Mouse (Mus musculus) G1E (cell line): ENCODE measurements around the gene Clk1. TPM values are rescaled to one million over a fixed set of nuclear protein-coding genes. Genes with fewer than 3 reads are reported as not detected.

Source experiments
- ATAC-seq: 2 replicates; pipeline ENCODE4 v1.8.0; 2016; ENCODE audit warnings: mild to moderate bottlenecking; ENCODE audit not compliant: insufficient number of reproducible peaks, poor library complexity, low FRiP score, severe bottlenecking; ENCODE audit errors: extremely low read depth
- DNase-seq: peaks from one replicate; pipeline ENCODE4 v3.0.0; 2012; ENCODE audit warnings: low spot score
- H3K27me3 ChIP-seq: 2 replicates; pipeline ENCODE4 v1.6.1; 2012; ENCODE audit warnings: mild to moderate bottlenecking, low read length, inconsistent platforms; ENCODE audit not compliant: insufficient read depth
- H3K36me3 ChIP-seq: replicated peaks from 2 replicates; pipeline ENCODE3; 2012; ENCODE audit warnings: mild to moderate bottlenecking, inconsistent platforms
- H3K4me1 ChIP-seq: 2 replicates; pipeline ENCODE4 v1.6.1; 2012; ENCODE audit warnings: low read depth, low read length, inconsistent platforms, mixed read lengths; ENCODE audit not compliant: insufficient read depth
- H3K4me3 ChIP-seq: 2 replicates; pipeline ENCODE4 v1.5.1; 2012; ENCODE audit warnings: low read depth, mild to moderate bottlenecking, inconsistent platforms, low read length, moderate library complexity, mixed read lengths
- H3K9me3 ChIP-seq: replicated peaks from 2 replicates; pipeline ENCODE4 v1.6.1; 2012; ENCODE audit warnings: inconsistent platforms
- CTCF ChIP-seq: IDR thresholded peaks from 2 replicates; pipeline ENCODE4 v1.5.1; 2012; ENCODE audit warnings: low read depth, low read length, inconsistent platforms, mixed read lengths
- GATA1 ChIP-seq: IDR thresholded peaks from 2 replicates; pipeline ENCODE4 v1.6.1; 2012; ENCODE audit warnings: borderline replicate concordance, low read length, inconsistent platforms, mixed read lengths
- GATA2 ChIP-seq: IDR thresholded peaks from 2 replicates; pipeline ENCODE4 v1.6.1; 2012; ENCODE audit warnings: low read depth, low read length, inconsistent platforms, borderline replicate concordance
- POLR2AphosphoS5 ChIP-seq: IDR thresholded peaks from 2 replicates; pipeline ENCODE4 v1.6.1; 2012; ENCODE audit warnings: low read depth, low read length, inconsistent platforms; ENCODE audit not compliant: insufficient replicate concordance
- TAL1 ChIP-seq: conservative IDR thresholded peaks from 2 replicates; pipeline ENCODE4 v1.6.1; 2012; ENCODE audit warnings: low read depth, low read length, inconsistent platforms, mixed read lengths
- polyA plus RNA-seq: library from polyadenylated mRNA; stranded (reverse); fragments of >175 nt; gene quantifications from 2 replicates; pipeline ENCODE4 v1.2.3, GENCODE M21; 2012
- total RNA-seq, 2 experiments: library from RNA; stranded (forward) in 1 of 2; stranded (reverse) in 1 of 2; fragments of 200-1000 nt in 1 of 2; fragments of >200 nt in 1 of 2; fragmentation: Nextera tagmentation in 1 of 2; gene quantifications; 2 replicates each; pipeline ENCODE4 v1.2.3; 2014 to 2017

Clk1 gene
- total and polyA plus RNA-seq, 3 experiments, result 9.2 to 554 (median 548) TPM

- ATAC-seq, result no peak
- Histone ChIP-seq H3K4me3 (no peak overlapping the region), H3K36me3 (peaks cover 47% of the 10 kb centered on the region), H3K4me1 (peaks cover 25% of the 10 kb centered on the region), H3K27me3 (no peaks in the 10 kb centered on the region), H3K9me3 (no peaks in the 10 kb centered on the region)
- no peak for DNase-seq
- no peak for TF ChIP-seq TAL1
- no peak for TF ChIP-seq CTCF
- no peak for TF ChIP-seq POLR2AphosphoS5
Observed at GRCm38 (mm10) chr1:58424551-58424950, 685 bp upstream of the Clk1 start.

GRCm38 (mm10) chr1:58422879-58423278, 987 bp downstream of the Clk1 start:
- H3K4me3 ChIP-seq, result peak overlapping the region; percentile 89
- H3K36me3 ChIP-seq, result peaks cover 50% of the 10 kb centered on the region
- peaks cover 37% of the 10 kb centered on the region for H3K4me1 ChIP-seq
- no peaks in the 10 kb centered on the region for H3K9me3 ChIP-seq
- peak; percentile 61 for ATAC-seq
- TF ChIP-seq TAL1 (no peak), GATA2 (no peak), CTCF (no peak), GATA1 (no peak), POLR2AphosphoS5 (no peak)
- peak; percentile 84 for DNase-seq
- H3K27me3 ChIP-seq, result no peaks in the 10 kb centered on the region

GRCm38 (mm10) chr1:58420961-58421360, 2.9 kb downstream of the Clk1 start:
- no peaks in the 10 kb centered on the region for H3K9me3 ChIP-seq
- peaks cover 53% of the 10 kb centered on the region for H3K4me1 ChIP-seq
- no peak for DNase-seq
- H3K27me3 ChIP-seq, result no peaks in the 10 kb centered on the region
- ATAC-seq, result no peak
- peaks cover 62% of the 10 kb centered on the region for H3K36me3 ChIP-seq
- no peak overlapping the region; the same call in 1 of the 2 replicates for H3K4me3 ChIP-seq
- TF ChIP-seq POLR2AphosphoS5 (no peak), GATA2 (no peak), TAL1 (no peak), CTCF (no peak), GATA1 (no peak)

GRCm38 (mm10) chr1:58420032-58420431, 3.8 kb downstream of the Clk1 start:
- ATAC-seq, result no peak
- peaks cover 68% of the 10 kb centered on the region for H3K36me3 ChIP-seq
- no peak for DNase-seq
- no peaks in the 10 kb centered on the region for H3K9me3 ChIP-seq
- H3K27me3 ChIP-seq, result no peaks in the 10 kb centered on the region
- H3K4me1 ChIP-seq, result peaks cover 53% of the 10 kb centered on the region
- H3K4me3 ChIP-seq, result no peak overlapping the region
- TF ChIP-seq GATA2 (no peak), TAL1 (no peak), CTCF (no peak), POLR2AphosphoS5 (no peak), GATA1 (no peak)

- ATAC-seq (no peak), DNase-seq (no peak)
- H3K36me3 ChIP-seq, result peaks cover 92% of the 10 kb centered on the region
- TF ChIP-seq GATA2 (no peak), TAL1 (no peak), POLR2AphosphoS5 (no peak), GATA1 (no peak), CTCF (no peak)
- no peak overlapping the region for H3K4me3 ChIP-seq
- peaks cover 41% of the 10 kb centered on the region for H3K4me1 ChIP-seq
- H3K9me3 ChIP-seq, result no peaks in the 10 kb centered on the region
- H3K27me3 ChIP-seq, result no peaks in the 10 kb centered on the region
Observed at GRCm38 (mm10) chr1:58416048-58416447, 7.8 kb downstream of the Clk1 start.

GRCm38 (mm10) chr1:58415442-58415841, 8.4 kb downstream of the Clk1 start:
- ATAC-seq (no peak), DNase-seq (no peak)
- Histone ChIP-seq H3K36me3 (peaks cover 94% of the 10 kb centered on the region), H3K9me3 (no peaks in the 10 kb centered on the region), H3K27me3 (no peaks in the 10 kb centered on the region), H3K4me1 (peaks cover 44% of the 10 kb centered on the region), H3K4me3 (no peak overlapping the region)
- no peak for TF ChIP-seq POLR2AphosphoS5
- no peak for TF ChIP-seq TAL1
- TF ChIP-seq CTCF, result no peak

GRCm38 (mm10) chr1:58410776-58411175, 13.1 kb downstream of the Clk1 start:
- H3K4me1 ChIP-seq, result peaks cover 13% of the 10 kb centered on the region
- DNase-seq (no peak), ATAC-seq (no peak)
- no peak for TF ChIP-seq GATA2
- no peak for TF ChIP-seq GATA1
- no peak for TF ChIP-seq POLR2AphosphoS5
- TF ChIP-seq TAL1, result no peak
- no peak for TF ChIP-seq CTCF
- peaks cover 92% of the 10 kb centered on the region for H3K36me3 ChIP-seq
- no peak overlapping the region for H3K4me3 ChIP-seq
- H3K27me3 ChIP-seq, result no peaks in the 10 kb centered on the region
- no peaks in the 10 kb centered on the region for H3K9me3 ChIP-seq
